Mouse (Mus musculus): ENCODE measurements around the gene Tmtc2.

DNA sequence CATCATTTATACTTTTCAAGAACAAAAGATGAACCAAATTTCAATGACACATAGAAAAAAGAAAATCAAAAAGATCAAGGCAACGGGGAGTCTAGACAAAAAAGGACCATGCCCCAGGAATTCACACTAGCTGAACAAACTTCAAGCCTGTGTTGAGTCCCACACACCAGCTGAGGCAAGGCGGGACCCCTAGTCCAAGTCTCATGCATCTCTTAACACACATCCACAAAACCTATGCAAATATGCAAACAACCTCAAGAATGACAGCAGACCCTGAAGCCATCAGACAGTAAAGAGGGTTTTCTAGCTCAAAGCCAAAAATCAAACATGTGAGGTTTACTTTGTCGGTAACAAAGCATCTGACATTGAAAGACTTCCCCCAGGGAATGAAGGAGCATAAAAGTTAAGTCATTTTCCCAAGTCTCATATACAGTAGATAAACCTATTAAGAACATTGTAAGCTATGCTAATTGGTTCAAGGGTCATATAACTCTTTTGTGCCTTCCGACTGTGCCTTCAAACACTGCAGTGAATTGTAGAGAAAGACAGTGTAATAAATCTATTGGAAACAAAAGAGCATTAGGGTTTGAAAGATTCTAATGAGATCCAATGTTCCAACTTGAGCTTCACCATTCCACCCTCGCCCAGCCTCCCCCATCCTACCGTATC is 100.0 kb downstream of the Tmtc2 start:
- TF ChIP-seq CTCF (IDR thresholded peaks at IDR 0.05; ENCODE audit: borderline replicate concordance, extremely low read depth, insufficient read depth, insufficient read length) (no peak), POLR2A (IDR thresholded peaks at IDR 0.05; ENCODE audit: borderline replicate concordance, extremely low read depth, insufficient read depth, insufficient read length, poor library complexity, severe bottlenecking) (no peak)
